Mouse (Mus musculus) lung, adult 2 months (tissue): ENCODE results near the gene Glt28d2. TPM values are rescaled to one million over a fixed set of nuclear protein-coding genes. Genes with fewer than 3 reads are reported as not detected.
"Not testable (repeated sequence)": the region's sequence is repeated elsewhere in the genome, so short reads cannot be mapped to it uniquely, and the experiment has no call there.

Experiments
- DNase-seq: peaks from one replicate; pipeline ENCODE4 v3.0.0; 2022
- H3K4me1 ChIP-seq: fragments of 200-500 bp; 2 replicates; pipeline ENCODE4 v1.6.1; 2011; ENCODE audit warnings: low read length; ENCODE audit not compliant: control insufficient read depth, insufficient read depth
- H3K4me3 ChIP-seq: fragments of 200-500 bp; replicated peaks from 2 replicates; pipeline ENCODE3; 2011; ENCODE audit warnings: low read depth, mild to moderate bottlenecking, control low read depth, low read length; ENCODE audit errors: extremely low read depth
- CTCF ChIP-seq: fragments of 200-500 bp; IDR thresholded peaks from 2 replicates; pipeline ENCODE4 v1.5.1; 2011; ENCODE audit warnings: mild to moderate bottlenecking, low read length, control low read depth; ENCODE audit not compliant: insufficient read depth
- POLR2A ChIP-seq: fragments of 200-500 bp; IDR thresholded peaks from 2 replicates; pipeline ENCODE4 v1.6.1; 2011; ENCODE audit warnings: low read depth, mild to moderate bottlenecking, control low read depth, low read length, borderline replicate concordance; ENCODE audit errors: extremely low read depth
- WGBS: fragments of 180-500 bp; shearing (Covaris S2); methylation state at CpG from one replicate; pipeline ENCODE4 v1.1.7; 2018; 5-methylcytosine and 5-hydroxymethylcytosine counted together
- polyA plus RNA-seq: library from polyadenylated mRNA; depleted of rRNA; stranded (reverse); fragments of >200 nt; gene quantifications from 2 replicates; pipeline ENCODE4 v1.2.3, GENCODE M21; 2012; rRNA removed

Gene Glt28d2
- 1.9 and 2.6 TPM in 2 replicates for polyA plus RNA-seq

- Histone ChIP-seq H3K4me3 (peak within 1 kb of the TSS; percentile 75), H3K4me1 (peaks cover 6% of the 10 kb centered on the region; the same call in 1 of the 2 replicates)
- TF ChIP-seq CTCF (no peak), POLR2A (peak; percentile 72; the same call in 1 of the 2 replicates)
- under 1% methylated on average over 48 of the region's 48 CpGs for WGBS
- peak; percentile 87 for DNase-seq
Measured at GRCm38 (mm10) chr3:85887239-85887827, at the start of gene Glt28d2, which contains the start of gene Gm37240. Gene Glt28d2, minus strand, starts transcription at chr3:85887516. Gene Gm37240, minus strand, starts transcription at chr3:85887518.

GRCm38 (mm10) chr3:85933586-85933985 lies 46.3 kb upstream of the Glt28d2 start:
- Histone ChIP-seq H3K4me1 (no peaks in the 10 kb centered on the region), H3K4me3 (no peak overlapping the region)
- DNase-seq, result no peak
- TF ChIP-seq CTCF (no peak), POLR2A (no peak)
- 80% methylated on average over 5 of the region's 5 CpGs for WGBS

- H3K4me3 ChIP-seq, result no peak overlapping the region
- no peaks in the 10 kb centered on the region for H3K4me1 ChIP-seq
- 69% methylated on average over 6 of the region's 6 CpGs for WGBS
- DNase-seq, result no peak
- no peak for TF ChIP-seq POLR2A
- no peak for TF ChIP-seq CTCF
Measured at GRCm38 (mm10) chr3:85931859-85932258, 44.5 kb upstream of the Glt28d2 start.

- DNase-seq, result no peak
- Histone ChIP-seq H3K4me1 (no peaks in the 10 kb centered on the region), H3K4me3 (no peak overlapping the region)
- TF ChIP-seq CTCF, result no peak
- no peak for TF ChIP-seq POLR2A
- WGBS, result 85% methylated on average over 11 of the region's 11 CpGs
Measured at GRCm38 (mm10) chr3:85930671-85931255, 43.4 kb upstream of the Glt28d2 start.

GRCm38 (mm10) chr3:85929711-85930110 lies 42.4 kb upstream of the Glt28d2 start:
- no peak for DNase-seq
- TF ChIP-seq CTCF, result no peak
- TF ChIP-seq POLR2A, result no peak
- no peak overlapping the region for H3K4me3 ChIP-seq
- 54% methylated on average over 5 of the region's 5 CpGs for WGBS
- no peaks in the 10 kb centered on the region for H3K4me1 ChIP-seq

- Histone ChIP-seq H3K4me3 (no peak overlapping the region), H3K4me1 (no peaks in the 10 kb centered on the region)
- WGBS, result 76% methylated on average over 5 of the region's 5 CpGs
- TF ChIP-seq POLR2A (no peak), CTCF (no peak)
- no peak for DNase-seq
Measured at GRCm38 (mm10) chr3:85928140-85928611, 40.9 kb upstream of the Glt28d2 start.

- WGBS, result 85% methylated on average over 9 of the region's 9 CpGs
- TF ChIP-seq CTCF (no peak), POLR2A (no peak)
- DNase-seq, result no peak
- Histone ChIP-seq H3K4me1 (no peaks in the 10 kb centered on the region), H3K4me3 (no peak overlapping the region)
Measured at GRCm38 (mm10) chr3:85927296-85927695, 40.0 kb upstream of the Glt28d2 start.

GRCm38 (mm10) chr3:85923954-85924945 lies 36.9 kb upstream of the Glt28d2 start:
- whole genome bisulfite sequencing, result 38% methylated on average over 18 of the region's 18 CpGs
- no peaks in the 10 kb centered on the region for H3K4me1 ChIP-seq
- DNase-seq, result peak; percentile 83
- TF ChIP-seq POLR2A (no peak), CTCF (peak; percentile 98)
- H3K4me3 ChIP-seq, result no peak overlapping the region

GRCm38 (mm10) chr3:85923343-85923742 lies 36.0 kb upstream of the Glt28d2 start:
- TF ChIP-seq POLR2A (no peak), CTCF (no peak)
- WGBS, result 85% methylated on average over 8 of the region's 8 CpGs
- no peak for DNase-seq
- Histone ChIP-seq H3K4me3 (no peak overlapping the region), H3K4me1 (no peaks in the 10 kb centered on the region)

GRCm38 (mm10) chr3:85922331-85922730 lies 35.0 kb upstream of the Glt28d2 start:
- no peak for DNase-seq
- no peak for TF ChIP-seq CTCF
- H3K4me1 ChIP-seq, result no peaks in the 10 kb centered on the region
- WGBS, result 47% methylated on average over 3 of the region's 3 CpGs
- no peak overlapping the region for H3K4me3 ChIP-seq

GRCm38 (mm10) chr3:85920671-85921070 lies 33.4 kb upstream of the Glt28d2 start:
- H3K4me3 ChIP-seq, H3K4me1 ChIP-seq, DNase-seq: not testable (repeated sequence)
- 80% methylated on average over 2 of the region's 2 CpGs for WGBS
